Mouse (Mus musculus): Measurements from ENCODE around the gene Cavin2.

Cavin2 gene

GRCm38 (mm10) chr1:51315476-51315875 is 26.6 kb downstream of the Cavin2 start:
- no peak for DNase-seq (ENCODE audit: low read depth)

GRCm38 (mm10) chr1:51323506-51323905 is 34.6 kb downstream of the Cavin2 start:
- no peak for DNase-seq (ENCODE audit: low read depth)

GRCm38 (mm10) chr1:51328541-51328940 is 39.6 kb downstream of the Cavin2 start:
- no peak for DNase-seq (ENCODE audit: low read depth)

- DNase-seq (ENCODE audit: low read depth), result no peak
Observed at GRCm38 (mm10) chr1:51332986-51333385, 44.1 kb downstream of the Cavin2 start.

- DNase-seq (ENCODE audit: low read depth), result peak; percentile 39
Observed at GRCm38 (mm10) chr1:51333557-51334285, 44.8 kb downstream of the Cavin2 start.

GRCm38 (mm10) chr1:51334289-51334688 is 45.4 kb downstream of the Cavin2 start:
- DNase-seq (ENCODE audit: low read depth), result no peak

GRCm38 (mm10) chr1:51335081-51335480 is 46.2 kb downstream of the Cavin2 start:
- no peak for DNase-seq (ENCODE audit: low read depth)

- DNase-seq (ENCODE audit: low read depth), result no peak
Observed at GRCm38 (mm10) chr1:51344160-51344559, 55.2 kb downstream of the Cavin2 start.

- DNase-seq (ENCODE audit: low read depth), result no peak
Observed at GRCm38 (mm10) chr1:51347596-51347995, 58.7 kb downstream of the Cavin2 start.

- DNase-seq (ENCODE audit: low read depth), result no peak
Observed at GRCm38 (mm10) chr1:51348631-51349030, 59.7 kb downstream of the Cavin2 start.

- DNase-seq (ENCODE audit: low read depth), result no peak
Observed at GRCm38 (mm10) chr1:51349291-51349967, 60.5 kb downstream of the Cavin2 start.
